ENCODE assay signal across 8 mouse cellular contexts in the genomic region with DNA sequence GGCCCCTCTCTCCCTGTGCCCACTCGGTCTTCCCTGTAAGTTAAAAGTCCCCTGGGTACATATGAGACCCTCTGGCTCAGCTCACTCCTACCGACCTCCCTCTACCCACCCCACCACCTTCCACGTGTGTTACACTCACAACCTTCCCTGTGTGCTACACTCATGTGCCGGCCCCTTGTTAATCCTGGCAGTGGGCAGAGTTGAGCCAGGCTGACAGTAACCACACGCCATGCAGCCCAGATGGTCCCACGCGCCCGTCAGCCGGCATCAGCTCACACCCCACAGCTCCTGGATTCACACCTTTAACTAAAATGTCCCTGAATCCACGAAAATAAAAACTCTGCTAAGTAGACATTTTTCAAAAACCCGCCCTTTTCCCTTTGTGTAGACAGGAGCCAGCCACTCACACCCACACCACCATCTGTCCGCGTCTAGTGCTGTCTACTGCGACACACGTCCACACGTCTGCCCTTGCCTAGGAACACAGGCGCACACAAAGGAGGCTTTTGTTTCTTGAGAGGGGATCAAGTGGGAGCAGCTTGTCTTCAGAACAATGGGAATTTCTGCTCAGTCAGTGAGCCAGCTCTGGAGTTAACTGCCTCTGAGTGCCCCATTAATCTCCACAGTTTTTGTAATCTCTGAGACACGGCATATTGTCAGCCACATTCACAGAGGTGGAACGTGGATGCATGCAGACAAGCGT.
DNase-seq lines count a peak whose midpoint lies in the region; ATAC-seq and TF ChIP-seq lines count a peak whose summit lies in the region.

No protein-coding gene starts in this region.

- H3K4me2 ChIP-seq in lung, embryonic 14.5 days = no peak overlapping the region

- H3K27ac ChIP-seq in lung, embryonic 14.5 days (ENCODE audit: low read depth) = peak overlapping the region; percentile 47; the same call in 1 of the 2 replicates

- H3K9ac ChIP-seq in lung, embryonic 14.5 days = no peak overlapping the region

- H3K4me1 ChIP-seq in lung, embryonic 14.5 days (ENCODE audit: insufficient read depth) = peaks cover 15% of the 10 kb centered on the region

- no peak overlapping the region for H3K4me3 ChIP-seq in lung, embryonic 14.5 days (ENCODE audit: low read depth, low read length)

- peak; percentile 71 for ATAC-seq in lung, embryonic 14.5 days (ENCODE audit: insufficient read depth)
- ATAC-seq in frontal cortex, adult (ENCODE audit: low TSS enrichment) = peak; percentile 85

- intact Hi-C loops in left cerebral cortex, postnatal 10 days (cut with DNase I) = no loop called here

- H3K27me3 ChIP-seq in lung, embryonic 14.5 days (ENCODE audit: insufficient read depth, low read length) = no peaks in the 10 kb centered on the region

- H3K9me3 ChIP-seq in lung, embryonic 14.5 days (ENCODE audit: low read depth, low read length) = peaks cover 4% of the 10 kb centered on the region; the same call in 1 of the 2 replicates

- 34% methylated on average over 20 of the region's 20 CpGs for WGBS in lung, embryonic 14.5 days

- peak; percentile 53 for DNase-seq in lung, embryonic 14.5 days
- no peak for DNase-seq in lung, postnatal 10 days
- DNase-seq in left cerebral cortex, postnatal 10 days (ENCODE audit: extremely low spot score in 1 of 2, low spot score in 2 of 2) = peak; percentile 54 to 66
- DNase-seq in retina, embryonic 14.5 days (ENCODE audit: low spot score) = peak; percentile 88
- DNase-seq in thymus, adult 18-20 months = no peak
- DNase-seq in thymus, postnatal 36 days = no peak
- no peak for DNase-seq in urinary bladder, adult 2 months (ENCODE audit: low spot score)

- H3K36me3 ChIP-seq in lung, embryonic 14.5 days (ENCODE audit: insufficient read depth) = no peaks in the 10 kb centered on the region

- TF ChIP-seq CTCF in lung, embryonic 14.5 days (IDR thresholded peaks at IDR 0.05; ENCODE audit: low read depth) = no peak

Comparison
In these comparisons a context has a peak if more than half of its experiments do, and no peak if none do; other contexts are left out.
1. DNase-seq: peak in lung, embryonic 14.5 days (single experiment), left cerebral cortex, postnatal 10 days (2 of 2) and retina, embryonic 14.5 days (single experiment); none in lung, postnatal 10 days (single experiment), thymus, adult 18-20 months (0 of 2), thymus, postnatal 36 days (0 of 2) and urinary bladder, adult 2 months (single experiment).